Mouse (Mus musculus) c-Kit-positive CD71-positive TER-119-negative erythroid progenitor cells, embryonic 14.5 days (primary cell): ENCODE measurements around the gene Rab3c.
A peak's percentile ranks its signal among the peaks of the same experiment; 100 is the strongest.

ENCODE experiments used
- DNase-seq: peaks from one replicate; pipeline ENCODE4 v3.0.0-alpha.2; 2013; ENCODE audit warnings: low read depth

Gene Rab3c

DNA sequence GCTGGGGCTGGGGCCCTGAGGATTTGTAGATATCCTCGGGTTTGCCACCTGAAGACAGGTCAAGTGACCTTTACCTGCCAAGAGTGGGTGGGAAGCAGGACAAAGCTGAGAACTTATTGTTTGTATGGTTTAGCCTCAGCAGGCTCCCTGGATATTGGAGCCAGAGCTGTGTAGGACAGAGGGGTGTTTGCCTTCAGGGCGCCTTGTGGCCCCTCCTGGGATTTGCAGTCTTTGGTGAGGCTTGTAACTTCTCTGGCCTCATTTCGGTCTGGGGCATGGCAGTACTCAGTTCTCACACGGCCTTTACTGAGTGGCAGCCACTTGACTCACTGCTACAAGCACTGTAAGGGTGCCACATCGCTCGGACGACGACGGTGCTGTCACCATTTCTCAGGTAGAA, 261.0 kb downstream of the Rab3c start:
- no peak for DNase-seq

DNA sequence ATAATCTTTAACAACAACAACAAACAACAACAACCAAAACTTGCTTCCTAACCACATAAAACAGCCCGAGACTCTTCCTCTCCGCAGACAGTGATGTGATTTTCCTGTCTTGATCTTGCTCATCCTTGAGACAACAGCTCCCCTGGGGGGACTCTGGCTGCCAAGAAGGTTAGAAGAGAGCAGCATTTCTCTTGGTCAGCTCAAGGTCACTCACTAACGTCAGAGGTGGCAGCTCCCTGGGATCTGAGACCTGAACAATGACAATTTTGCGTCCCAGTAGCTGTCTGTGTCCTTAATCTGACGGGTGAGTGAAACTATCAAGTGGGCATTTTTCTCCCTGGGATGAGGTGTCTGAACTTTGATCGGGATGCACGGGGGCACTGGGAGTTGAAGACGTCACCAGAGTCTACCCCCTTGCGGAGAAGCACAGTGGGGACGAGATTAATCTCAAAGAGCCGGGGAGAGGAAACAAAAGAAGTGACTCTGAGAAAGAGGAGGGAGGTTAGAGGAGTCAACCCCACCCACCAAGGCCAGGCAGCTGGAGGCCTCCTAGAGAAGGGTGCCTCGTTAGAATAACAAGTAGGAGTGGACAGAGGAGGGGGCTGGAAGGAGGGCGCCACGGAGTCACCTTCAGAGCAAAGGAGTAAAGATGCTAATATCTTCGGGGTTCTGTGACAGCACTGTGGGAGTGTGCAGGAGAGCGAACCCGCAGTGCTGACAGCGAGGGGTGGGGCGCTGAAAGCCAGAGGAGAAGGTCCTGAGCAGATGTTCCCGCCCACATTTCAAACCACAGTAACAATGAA, 261.7 kb downstream of the Rab3c start:
- DNase-seq, result no peak

- DNase-seq, result peak; percentile 37
Measured at GRCm38 (mm10) chr13:110018431-110018901, 262.3 kb downstream of the Rab3c start.

GRCm38 (mm10) chr13:110012029-110012428, 268.8 kb downstream of the Rab3c start:
- DNase-seq, result no peak

GRCm38 (mm10) chr13:110010876-110011275, 269.9 kb downstream of the Rab3c start:
- no peak for DNase-seq

DNA sequence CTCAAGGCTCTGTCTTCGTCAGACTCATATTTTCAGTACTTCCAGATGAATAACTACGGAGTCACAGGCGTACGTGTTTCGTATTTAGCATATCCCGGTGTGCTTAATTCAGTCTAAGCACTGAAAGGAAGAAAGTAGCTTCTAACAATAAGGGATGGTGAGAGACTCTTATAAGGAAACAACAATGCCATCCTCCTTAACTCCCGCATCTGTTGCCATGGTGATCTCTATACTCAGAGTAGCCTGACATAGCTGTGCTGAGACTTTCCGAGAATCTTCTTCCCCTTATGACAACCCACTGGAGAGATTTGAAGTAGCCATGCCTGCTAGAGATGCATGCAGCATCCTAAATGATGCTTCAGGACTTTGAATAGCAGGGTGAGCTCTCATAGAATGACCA, 272.3 kb downstream of the Rab3c start:
- no peak for DNase-seq

DNA sequence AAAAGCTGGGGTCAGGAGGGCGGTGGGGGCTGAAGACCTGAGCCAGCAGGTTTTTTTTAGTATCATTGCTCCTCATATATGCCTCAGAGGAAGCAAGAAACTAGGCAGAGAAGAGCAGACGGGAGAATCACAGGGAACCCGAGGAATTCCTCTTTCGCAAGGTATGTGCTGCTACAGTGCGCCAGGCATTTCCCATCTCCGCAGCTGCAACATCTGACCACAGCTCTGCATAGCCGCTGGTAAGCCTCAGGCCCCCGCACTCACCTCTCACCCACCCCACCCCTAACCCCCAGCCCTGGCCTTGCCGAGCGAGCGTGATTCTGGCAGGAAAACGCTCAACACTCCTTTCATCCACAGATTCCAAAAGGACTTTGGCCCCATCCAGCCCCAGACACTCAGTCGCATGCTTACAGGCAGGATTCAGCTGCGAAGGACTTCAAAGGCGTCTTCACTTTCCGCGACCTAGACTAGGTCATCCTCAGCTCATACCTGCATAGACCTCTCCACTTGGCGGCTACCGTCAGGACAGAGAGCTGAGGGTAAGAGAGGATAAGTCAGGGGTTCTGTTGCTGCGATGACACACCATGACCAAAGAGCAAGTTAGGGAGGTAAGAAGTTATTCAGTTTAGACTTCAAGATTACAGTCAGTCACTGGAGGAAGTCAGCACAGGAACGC, 274.6 kb downstream of the Rab3c start:
- no peak for DNase-seq
